Mouse (Mus musculus): ENCODE data around the gene H2afv. TPM values are rescaled to one million over a fixed set of nuclear protein-coding genes. Genes with fewer than 3 reads are reported as not detected.

The H2afv gene
- 562 and 581 TPM in 2 replicates for polyA plus RNA-seq (2014; fragmentation: Nextera tagmentation; extraction: Ambion mirVana)

GRCm38 (mm10) chr11:6444077-6444853 lies at the start of gene H2afv:
TSS of gene H2afv (minus strand) at chr11:6444443.
- ATAC-seq (ENCODE audit: insufficient read depth), result peak; percentile 99
- Histone ChIP-seq H3K36me3 (ENCODE audit: insufficient read depth) (peaks cover 5% of the 10 kb centered on the region), H3K4me1 (ENCODE audit: insufficient read depth) (no peaks in the 10 kb centered on the region), H3K9ac (peak within 1 kb of the TSS; percentile 84), H3K27me3 (ENCODE audit: insufficient read depth, low read length) (no peaks in the 10 kb centered on the region), H3K9me3 (ENCODE audit: low read depth, low read length) (no peaks in the 10 kb centered on the region), H3K27ac (ENCODE audit: low read depth) (peak within 1 kb of the TSS; percentile 96), H3K4me3 (ENCODE audit: low read depth, low read length) (peak within 1 kb of the TSS; percentile 77), H3K4me2 (peak within 1 kb of the TSS; percentile 67)
- WGBS, result 1% methylated on average over 80 of the region's 80 CpGs
- DNase-seq, result peak; percentile 100
- peak; percentile 52 for TF ChIP-seq CTCF (IDR thresholded peaks at IDR 0.05; ENCODE audit: low read depth)

- Histone ChIP-seq H3K36me3 (ENCODE audit: insufficient read depth) (no peaks in the 10 kb centered on the region), H3K9me3 (ENCODE audit: low read depth, low read length) (no peaks in the 10 kb centered on the region), H3K4me3 (ENCODE audit: low read depth, low read length) (no peak overlapping the region), H3K9ac (no peak overlapping the region), H3K27me3 (ENCODE audit: insufficient read depth, low read length) (no peaks in the 10 kb centered on the region), H3K4me1 (ENCODE audit: insufficient read depth) (0 out of 2 replicates have a peak, but pooled peaks cover 4% of the 10 kb centered on the region), H3K4me2 (no peak overlapping the region), H3K27ac (ENCODE audit: low read depth) (no peak overlapping the region)
- TF ChIP-seq CTCF (IDR thresholded peaks at IDR 0.05; ENCODE audit: low read depth), result peak; percentile 53
- ATAC-seq (ENCODE audit: insufficient read depth) (no peak), DNase-seq (peak; percentile 36)
- WGBS, result 50% methylated on average over 6 of the region's 6 CpGs
Measured at GRCm38 (mm10) chr11:6489691-6490503, 45.7 kb upstream of the H2afv start.

GRCm38 (mm10) chr11:6489257-6489656 lies 45.0 kb upstream of the H2afv start:
- no peak for TF ChIP-seq CTCF (IDR thresholded peaks at IDR 0.05; ENCODE audit: low read depth)
- H3K4me3 ChIP-seq (ENCODE audit: low read depth, low read length), result no peak overlapping the region
- 88% methylated on average over 7 of the region's 7 CpGs for WGBS
- no peak overlapping the region for H3K9ac ChIP-seq
- ATAC-seq (ENCODE audit: insufficient read depth), result no peak
- no peaks in the 10 kb centered on the region for H3K36me3 ChIP-seq (ENCODE audit: insufficient read depth)
- H3K9me3 ChIP-seq (ENCODE audit: low read depth, low read length), result no peaks in the 10 kb centered on the region
- DNase-seq, result no peak
- 0 out of 2 replicates have a peak, but pooled peaks cover 4% of the 10 kb centered on the region for H3K4me1 ChIP-seq (ENCODE audit: insufficient read depth)
- no peak overlapping the region for H3K27ac ChIP-seq (ENCODE audit: low read depth)
- H3K4me2 ChIP-seq, result no peak overlapping the region
- H3K27me3 ChIP-seq (ENCODE audit: insufficient read depth, low read length), result no peaks in the 10 kb centered on the region

- DNase-seq, result no peak
- TF ChIP-seq CTCF (IDR thresholded peaks at IDR 0.05; ENCODE audit: low read depth), result no peak
- Histone ChIP-seq H3K4me3 (ENCODE audit: low read depth, low read length) (no peak overlapping the region), H3K27me3 (ENCODE audit: insufficient read depth, low read length) (no peaks in the 10 kb centered on the region), H3K9me3 (ENCODE audit: low read depth, low read length) (no peaks in the 10 kb centered on the region), H3K4me1 (ENCODE audit: insufficient read depth) (0 out of 2 replicates have a peak, but pooled peaks cover 4% of the 10 kb centered on the region), H3K4me2 (no peak overlapping the region), H3K27ac (ENCODE audit: low read depth) (no peak overlapping the region; the same call in 1 of the 2 replicates), H3K36me3 (ENCODE audit: insufficient read depth) (no peaks in the 10 kb centered on the region), H3K9ac (no peak overlapping the region)
- WGBS, result 91% methylated on average over 5 of the region's 5 CpGs
- no peak for ATAC-seq (ENCODE audit: insufficient read depth)
Measured at GRCm38 (mm10) chr11:6488041-6488684, 43.9 kb upstream of the H2afv start.

- no peaks in the 10 kb centered on the region for H3K9me3 ChIP-seq (ENCODE audit: low read depth, low read length)
- peak; percentile 63; the same call in 1 of the 2 replicates for ATAC-seq (ENCODE audit: insufficient read depth)
- H3K27ac ChIP-seq (ENCODE audit: low read depth), result no peak overlapping the region
- H3K27me3 ChIP-seq (ENCODE audit: insufficient read depth, low read length), result no peaks in the 10 kb centered on the region
- no peak overlapping the region for H3K4me3 ChIP-seq (ENCODE audit: low read depth, low read length)
- 27% methylated on average over 7 of the region's 7 CpGs for WGBS
- peak; percentile 60 for DNase-seq
- H3K4me2 ChIP-seq, result no peak overlapping the region
- H3K4me1 ChIP-seq (ENCODE audit: insufficient read depth), result 0 out of 2 replicates have a peak, but pooled peaks cover 4% of the 10 kb centered on the region
- H3K36me3 ChIP-seq (ENCODE audit: insufficient read depth), result no peaks in the 10 kb centered on the region
- H3K9ac ChIP-seq, result no peak overlapping the region
- no peak for TF ChIP-seq CTCF (IDR thresholded peaks at IDR 0.05; ENCODE audit: low read depth)
Measured at GRCm38 (mm10) chr11:6487496-6487895, 43.3 kb upstream of the H2afv start.

GRCm38 (mm10) chr11:6486916-6487315 lies 42.7 kb upstream of the H2afv start:
- no peak for ATAC-seq (ENCODE audit: insufficient read depth)
- Histone ChIP-seq H3K27me3 (ENCODE audit: insufficient read depth, low read length) (no peaks in the 10 kb centered on the region), H3K9ac (no peak overlapping the region), H3K9me3 (ENCODE audit: low read depth, low read length) (no peaks in the 10 kb centered on the region), H3K4me3 (ENCODE audit: low read depth, low read length) (no peak overlapping the region), H3K27ac (ENCODE audit: low read depth) (no peak overlapping the region), H3K4me1 (ENCODE audit: insufficient read depth) (0 out of 2 replicates have a peak, but pooled peaks cover 4% of the 10 kb centered on the region), H3K4me2 (no peak overlapping the region), H3K36me3 (ENCODE audit: insufficient read depth) (no peaks in the 10 kb centered on the region)
- no peak for DNase-seq
- 58% methylated on average over 6 of the region's 6 CpGs for WGBS
- TF ChIP-seq CTCF (IDR thresholded peaks at IDR 0.05; ENCODE audit: low read depth), result no peak

Data from lung, embryonic 14.5 days (tissue).